11 mouse cellular contexts compared by ENCODE assay signal in the genomic region with DNA sequence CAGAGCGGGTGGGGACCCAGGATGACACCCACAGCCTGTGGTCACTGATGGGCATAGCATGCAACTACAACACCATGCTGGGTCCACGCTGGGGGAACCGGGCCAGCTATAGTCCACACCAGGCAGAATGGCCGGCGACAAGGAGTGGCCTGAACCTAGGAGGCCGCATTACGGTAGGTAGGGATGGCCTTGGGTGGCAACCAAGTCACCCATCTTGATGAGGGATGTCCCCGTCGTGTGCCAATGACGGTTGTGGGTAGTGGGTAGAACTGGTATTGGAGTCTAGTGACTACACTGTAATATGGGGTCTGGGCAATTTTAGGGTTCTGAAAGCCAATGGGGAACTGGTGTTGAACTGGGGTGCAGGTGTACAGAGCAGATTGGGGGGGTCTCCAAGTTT. TPM values are rescaled to one million over a fixed set of nuclear protein-coding genes. Genes with fewer than 3 reads are reported as not detected.
DNase-seq lines count a peak whose midpoint lies in the region; ATAC-seq and TF ChIP-seq lines count a peak whose summit lies in the region.
"Had no signal": no experiment of that assay in that cellular context is flagged by ENCODE, and none has a peak within 500 bp of the region (broad histone marks: within the 10 kb centered on the region; RNA-seq: fewer than 3 reads in every experiment).

No protein-coding gene starts in this region.

- H3K9me3 ChIP-seq in midbrain, embryonic 10.5 days (replicated peaks), result no peaks in the 10 kb centered on the region
- no peaks in the 10 kb centered on the region for H3K9me3 ChIP-seq in midbrain, embryonic 14.5 days (ENCODE audit: control insufficient read depth, low read length)
- no peaks in the 10 kb centered on the region for H3K9me3 ChIP-seq in liver, embryonic 13.5 days (replicated peaks)
- H3K9me3 ChIP-seq in stomach, postnatal 0 days (ENCODE audit: control insufficient read depth, low read length), result no peaks in the 10 kb centered on the region

- H3K4me2 ChIP-seq in midbrain, embryonic 14.5 days (ENCODE audit: low read length), result no peak overlapping the region
- H3K4me2 ChIP-seq in liver, embryonic 13.5 days, result peak overlapping the region; percentile 78
- H3K4me2 ChIP-seq in stomach, postnatal 0 days (replicated peaks; ENCODE audit: low read depth), result no peak overlapping the region

- peak; percentile 93 for DNase-seq in heart, adult 11 months
- DNase-seq in heart, postnatal 4 days, result no peak
- DNase-seq in midbrain, embryonic 10.5 days (ENCODE audit: low spot score), result no peak
- DNase-seq in midbrain, embryonic 14.5 days, result no peak
- peak; percentile 30 for DNase-seq in liver, embryonic 13.5 days
- DNase-seq in stomach, postnatal 0 days (ENCODE audit: low spot score), result no peak
- no peak for DNase-seq in cerebellum, postnatal 14 days
- no peak for DNase-seq in layer of hippocampus, postnatal 10 days (ENCODE audit: low spot score in 2 of 2)
- DNase-seq: cerebellum, postnatal 10 days; kidney, adult 11 months had no signal

- H3K27ac ChIP-seq in midbrain, embryonic 10.5 days (replicated peaks), result 0 out of 2 replicates have a peak overlapping the region, but pooled peaks have one; percentile 28
- no peak overlapping the region for H3K27ac ChIP-seq in midbrain, embryonic 14.5 days (replicated peaks; ENCODE audit: low read depth, low read length)
- H3K27ac ChIP-seq in liver, embryonic 13.5 days, result peak overlapping the region; percentile 84
- H3K27ac ChIP-seq in stomach, postnatal 0 days (replicated peaks), result peak overlapping the region; percentile 45; the same call in 1 of the 2 replicates

- ATAC-seq in midbrain, embryonic 14.5 days (ENCODE audit: low FRiP score, low TSS enrichment), result no peak
- ATAC-seq in liver, embryonic 13.5 days (ENCODE audit: low read depth), result peak; percentile 22; the same call in 1 of the 2 replicates
- ATAC-seq in stomach, postnatal 0 days (ENCODE audit: low FRiP score, low TSS enrichment), result no peak
- ATAC-seq: forebrain, embryonic 16.5 days had no signal

- peaks cover 89% of the 10 kb centered on the region for H3K27me3 ChIP-seq in midbrain, embryonic 10.5 days (ENCODE audit: low read depth, poor library complexity, severe bottlenecking)
- H3K27me3 ChIP-seq in midbrain, embryonic 14.5 days (ENCODE audit: control insufficient read depth, insufficient read depth, low read length), result peaks cover 40% of the 10 kb centered on the region
- peaks cover 19% of the 10 kb centered on the region for H3K27me3 ChIP-seq in liver, embryonic 13.5 days
- no peaks in the 10 kb centered on the region for H3K27me3 ChIP-seq in stomach, postnatal 0 days (ENCODE audit: control insufficient read depth, insufficient read depth, low read length)

- H3K4me1 ChIP-seq in midbrain, embryonic 10.5 days, result peaks cover 35% of the 10 kb centered on the region
- H3K4me1 ChIP-seq in midbrain, embryonic 14.5 days (ENCODE audit: control insufficient read depth, insufficient read depth, low read length), result 0 out of 2 replicates have a peak, but pooled peaks cover 2% of the 10 kb centered on the region
- peaks cover 72% of the 10 kb centered on the region for H3K4me1 ChIP-seq in liver, embryonic 13.5 days (replicated peaks)
- 0 out of 2 replicates have a peak, but pooled peaks cover 3% of the 10 kb centered on the region for H3K4me1 ChIP-seq in stomach, postnatal 0 days (replicated peaks; ENCODE audit: control insufficient read depth, insufficient read depth)

- H3K9ac ChIP-seq in midbrain, embryonic 14.5 days (replicated peaks; ENCODE audit: low read length), result no peak overlapping the region
- H3K9ac ChIP-seq in liver, embryonic 13.5 days, result peak overlapping the region; percentile 72
- no peak overlapping the region for H3K9ac ChIP-seq in stomach, postnatal 0 days (ENCODE audit: low read length)

- H3K36me3 ChIP-seq in midbrain, embryonic 10.5 days, result peaks cover 2% of the 10 kb centered on the region; the same call in 1 of the 2 replicates
- no peaks in the 10 kb centered on the region for H3K36me3 ChIP-seq in midbrain, embryonic 14.5 days (ENCODE audit: control insufficient read depth, insufficient read depth, low read length)
- peaks cover 60% of the 10 kb centered on the region for H3K36me3 ChIP-seq in liver, embryonic 13.5 days
- no peaks in the 10 kb centered on the region for H3K36me3 ChIP-seq in stomach, postnatal 0 days (ENCODE audit: control insufficient read depth, insufficient read depth, low read length)

- 89% methylated on average over 10 of the region's 10 CpGs for WGBS in midbrain, embryonic 10.5 days
- WGBS in midbrain, embryonic 14.5 days, result 89% methylated on average over 10 of the region's 10 CpGs
- 18% methylated on average over 10 of the region's 10 CpGs for WGBS in liver, embryonic 13.5 days (ENCODE audit: insufficient replicate concordance)
- 91% methylated on average over 10 of the region's 10 CpGs for WGBS in stomach, postnatal 0 days

- no peak for TF ChIP-seq CTCF in stomach, postnatal 0 days (IDR thresholded peaks at IDR 0.05; ENCODE audit: low read depth)

- H3K4me3 ChIP-seq in midbrain, embryonic 10.5 days, result no peak overlapping the region
- H3K4me3 ChIP-seq in midbrain, embryonic 14.5 days (replicated peaks; ENCODE audit: low read depth, low read length), result no peak overlapping the region
- peak overlapping the region; percentile 59 for H3K4me3 ChIP-seq in liver, embryonic 13.5 days (replicated peaks)
- H3K4me3 ChIP-seq in stomach, postnatal 0 days (ENCODE audit: low read depth, low read length), result 0 out of 2 replicates have a peak overlapping the region, but pooled peaks have one; percentile 2

- no peak for TF ChIP-seq EP300 in stomach, postnatal 0 days (optimal IDR thresholded peaks at IDR 0.05)

RNA-seq across cellular contexts. Expression of gene Arhgap45, which starts 0.5 kb away (rescaled TPM):
- total RNA-seq in heart, postnatal 4 days (2021), result 1 to 10 TPM; 4.0 to 4.1 TPM
- polyA plus RNA-seq in midbrain, embryonic 10.5 days (2016; fragmentation: Nextera tagmentation; extraction: Ambion mirVana), result 7.9 and 8.0 TPM in 2 replicates
- polyA plus RNA-seq in midbrain, embryonic 14.5 days (2014; fragmentation: Nextera tagmentation; extraction: Ambion mirVana), result 0.39 and 1.4 TPM in 2 replicates
- 14.3 and 14.9 TPM in 2 replicates for polyA plus RNA-seq in liver, embryonic 13.5 days (2015; fragmentation: Nextera tagmentation; extraction: Ambion mirVana)
- 2.0 TPM in 2 replicates for polyA plus RNA-seq in stomach, postnatal 0 days (2015; fragmentation: Nextera tagmentation; extraction: Ambion mirVana)
- total RNA-seq in layer of hippocampus, postnatal 10 days (2021), result 1 to 10 TPM; 3.3 to 3.8 TPM

RNA-seq across cellular contexts. Expression of gene Abca7, which starts 20.6 kb away (rescaled TPM):
- 1 to 10 TPM; 6.9 to 8.1 TPM for total RNA-seq in heart, postnatal 4 days (2021)
- 3.2 and 4.8 TPM in 2 replicates for polyA plus RNA-seq in midbrain, embryonic 10.5 days (2016; fragmentation: Nextera tagmentation; extraction: Ambion mirVana)
- polyA plus RNA-seq in midbrain, embryonic 14.5 days (2014; fragmentation: Nextera tagmentation; extraction: Ambion mirVana), result 3.7 and 4.1 TPM in 2 replicates
- polyA plus RNA-seq in liver, embryonic 13.5 days (2015; fragmentation: Nextera tagmentation; extraction: Ambion mirVana), result 6.3 and 7.4 TPM in 2 replicates
- 2.6 and 3.2 TPM in 2 replicates for polyA plus RNA-seq in stomach, postnatal 0 days (2015; fragmentation: Nextera tagmentation; extraction: Ambion mirVana)
- 10 to 100 TPM in 1 of 2 experiments, 1 to 10 TPM in 1; 9.3 to 10.3 TPM for total RNA-seq in layer of hippocampus, postnatal 10 days (2021)

RNA-seq across cellular contexts. Expression of gene Polr2e, which starts 22.7 kb away (rescaled TPM):
- 10 to 100 TPM; 66.6 to 70.7 TPM for total RNA-seq in heart, postnatal 4 days (2021)
- 233 and 276 TPM in 2 replicates for polyA plus RNA-seq in midbrain, embryonic 10.5 days (2016; fragmentation: Nextera tagmentation; extraction: Ambion mirVana)
- 157 and 167 TPM in 2 replicates for polyA plus RNA-seq in midbrain, embryonic 14.5 days (2014; fragmentation: Nextera tagmentation; extraction: Ambion mirVana)
- 120 and 122 TPM in 2 replicates for polyA plus RNA-seq in liver, embryonic 13.5 days (2015; fragmentation: Nextera tagmentation; extraction: Ambion mirVana)
- polyA plus RNA-seq in stomach, postnatal 0 days (2015; fragmentation: Nextera tagmentation; extraction: Ambion mirVana), result 121 and 122 TPM in 2 replicates
- 10 to 100 TPM; 66.9 to 76.7 TPM for total RNA-seq in layer of hippocampus, postnatal 10 days (2021)

RNA-seq across cellular contexts. Expression of gene Cnn2, which starts 28.5 kb away (rescaled TPM):
- total RNA-seq in heart, postnatal 4 days (2021), result 100 to 1,000 TPM; 109 to 113 TPM
- 198 and 199 TPM in 2 replicates for polyA plus RNA-seq in midbrain, embryonic 10.5 days (2016; fragmentation: Nextera tagmentation; extraction: Ambion mirVana)
- polyA plus RNA-seq in midbrain, embryonic 14.5 days (2014; fragmentation: Nextera tagmentation; extraction: Ambion mirVana), result 10.9 and 35.0 TPM in 2 replicates
- 45.8 and 49.6 TPM in 2 replicates for polyA plus RNA-seq in liver, embryonic 13.5 days (2015; fragmentation: Nextera tagmentation; extraction: Ambion mirVana)
- polyA plus RNA-seq in stomach, postnatal 0 days (2015; fragmentation: Nextera tagmentation; extraction: Ambion mirVana), result 236 and 245 TPM in 2 replicates
- total RNA-seq in layer of hippocampus, postnatal 10 days (2021), result 10 to 100 TPM in 1 of 2 experiments, 1 to 10 TPM in 1; 8.2 to 10.3 TPM

RNA-seq across cellular contexts. Expression of gene Gpx4, which starts 30.0 kb away (rescaled TPM):
- total RNA-seq in heart, postnatal 4 days (2021), result 100 to 1,000 TPM; 450 to 489 TPM
- polyA plus RNA-seq in midbrain, embryonic 10.5 days (2016; fragmentation: Nextera tagmentation; extraction: Ambion mirVana), result 702 and 747 TPM in 2 replicates
- 508 and 543 TPM in 2 replicates for polyA plus RNA-seq in midbrain, embryonic 14.5 days (2014; fragmentation: Nextera tagmentation; extraction: Ambion mirVana)
- 677 TPM in 2 replicates for polyA plus RNA-seq in liver, embryonic 13.5 days (2015; fragmentation: Nextera tagmentation; extraction: Ambion mirVana)
- polyA plus RNA-seq in stomach, postnatal 0 days (2015; fragmentation: Nextera tagmentation; extraction: Ambion mirVana), result 435 and 445 TPM in 2 replicates
- 100 to 1,000 TPM; 408 to 448 TPM for total RNA-seq in layer of hippocampus, postnatal 10 days (2021)

Comparison
In these comparisons a context has a peak if more than half of its experiments do, and no peak if none do; other contexts are left out.
1. DNase-seq: peak in heart, adult 11 months (single experiment) and liver, embryonic 13.5 days (single experiment); none in heart, postnatal 4 days (single experiment), midbrain, embryonic 10.5 days (single experiment), midbrain, embryonic 14.5 days (single experiment), stomach, postnatal 0 days (single experiment), cerebellum, postnatal 14 days (0 of 2) and layer of hippocampus, postnatal 10 days (0 of 2).
2. H3K4me3 ChIP-seq: peak in liver, embryonic 13.5 days (single experiment) and stomach, postnatal 0 days (single experiment); none in midbrain, embryonic 10.5 days (single experiment) and midbrain, embryonic 14.5 days (single experiment).